Mouse (Mus musculus): Measurements from ENCODE around the gene Nr3c2. TPM values are rescaled to one million over a fixed set of nuclear protein-coding genes. Genes with fewer than 3 reads are reported as not detected.

Gene Nr3c2
- polyA plus RNA-seq, 1 experiment from 2014 or later, result 1.2 TPM

- H3K9ac ChIP-seq (ENCODE audit: low read length), result no peak overlapping the region
- H3K27ac ChIP-seq (ENCODE audit: low read depth, low read length), result no peak overlapping the region
- no peaks in the 10 kb centered on the region for H3K4me1 ChIP-seq (ENCODE audit: control insufficient read depth, insufficient read depth, low read length)
- no peak overlapping the region for H3K4me2 ChIP-seq
- WGBS, result 87% methylated on average over 4 of the region's 4 CpGs
- no peak for DNase-seq (ENCODE audit: low spot score, missing footprints)
- H3K27me3 ChIP-seq (ENCODE audit: control insufficient read depth, insufficient read depth, low read length), result no peaks in the 10 kb centered on the region
- ATAC-seq (ENCODE audit: low FRiP score), result no peak
- no peaks in the 10 kb centered on the region for H3K9me3 ChIP-seq (ENCODE audit: control insufficient read depth, low read length)
- no peak overlapping the region for H3K4me3 ChIP-seq (ENCODE audit: low read depth, low read length)
- H3K36me3 ChIP-seq (ENCODE audit: control insufficient read depth, insufficient read depth, low read length), result no peaks in the 10 kb centered on the region
Measured at GRCm38 (mm10) chr8:77188298-77188697, 289.1 kb downstream of the Nr3c2 start.

GRCm38 (mm10) chr8:77189318-77189717 lies 290.1 kb downstream of the Nr3c2 start:
- ATAC-seq (ENCODE audit: low FRiP score) (no peak), DNase-seq (ENCODE audit: low spot score, missing footprints) (no peak)
- Histone ChIP-seq H3K9ac (ENCODE audit: low read length) (no peak overlapping the region), H3K27me3 (ENCODE audit: control insufficient read depth, insufficient read depth, low read length) (no peaks in the 10 kb centered on the region), H3K4me1 (ENCODE audit: control insufficient read depth, insufficient read depth, low read length) (no peaks in the 10 kb centered on the region), H3K4me2 (no peak overlapping the region), H3K36me3 (ENCODE audit: control insufficient read depth, insufficient read depth, low read length) (no peaks in the 10 kb centered on the region), H3K4me3 (ENCODE audit: low read depth, low read length) (no peak overlapping the region), H3K9me3 (ENCODE audit: control insufficient read depth, low read length) (no peaks in the 10 kb centered on the region), H3K27ac (ENCODE audit: low read depth, low read length) (no peak overlapping the region)
- WGBS, result 89% methylated on average over 9 of the region's 9 CpGs

- no peak for ATAC-seq (ENCODE audit: low FRiP score)
- no peak for DNase-seq (ENCODE audit: low spot score, missing footprints)
- no peaks in the 10 kb centered on the region for H3K36me3 ChIP-seq (ENCODE audit: control insufficient read depth, insufficient read depth, low read length)
- H3K9me3 ChIP-seq (ENCODE audit: control insufficient read depth, low read length), result no peaks in the 10 kb centered on the region
- H3K27me3 ChIP-seq (ENCODE audit: control insufficient read depth, insufficient read depth, low read length), result no peaks in the 10 kb centered on the region
- no peak overlapping the region for H3K4me3 ChIP-seq (ENCODE audit: low read depth, low read length)
- no peak overlapping the region for H3K9ac ChIP-seq (ENCODE audit: low read length)
- no peak overlapping the region for H3K4me2 ChIP-seq
- 84% methylated on average over 3 of the region's 3 CpGs for WGBS
- no peak overlapping the region for H3K27ac ChIP-seq (ENCODE audit: low read depth, low read length)
- no peaks in the 10 kb centered on the region for H3K4me1 ChIP-seq (ENCODE audit: control insufficient read depth, insufficient read depth, low read length)
Measured at GRCm38 (mm10) chr8:77190393-77190792, 291.2 kb downstream of the Nr3c2 start.

- H3K4me2 ChIP-seq, result no peak overlapping the region
- WGBS, result 94% methylated on average over 3 of the region's 3 CpGs
- ATAC-seq (ENCODE audit: low FRiP score), result no peak
Measured at GRCm38 (mm10) chr8:77209297-77209696, 310.1 kb downstream of the Nr3c2 start.

GRCm38 (mm10) chr8:77213893-77214464 lies 314.7 kb downstream of the Nr3c2 start:
- no peak for ATAC-seq (ENCODE audit: low FRiP score)
- no peak overlapping the region for H3K4me2 ChIP-seq
- H3K36me3 ChIP-seq (ENCODE audit: control insufficient read depth, insufficient read depth, low read length), result no peaks in the 10 kb centered on the region
- H3K4me1 ChIP-seq (ENCODE audit: control insufficient read depth, insufficient read depth, low read length), result no peaks in the 10 kb centered on the region
- H3K27ac ChIP-seq (ENCODE audit: low read depth, low read length), result no peak overlapping the region
- no peaks in the 10 kb centered on the region for H3K9me3 ChIP-seq (ENCODE audit: control insufficient read depth, low read length)
- H3K4me3 ChIP-seq (ENCODE audit: low read depth, low read length), result no peak overlapping the region
- 77% methylated on average over 3 of the region's 3 CpGs for WGBS
- no peak overlapping the region for H3K9ac ChIP-seq (ENCODE audit: low read length)
- no peak for DNase-seq (ENCODE audit: low spot score, missing footprints)
- H3K27me3 ChIP-seq (ENCODE audit: control insufficient read depth, insufficient read depth, low read length), result no peaks in the 10 kb centered on the region

More at GRCm38 (mm10) chr8:77209297-77209696, 310.1 kb downstream of the Nr3c2 start:
- Histone ChIP-seq H3K4me3 (ENCODE audit: low read depth, low read length) (no peak overlapping the region), H3K27ac (ENCODE audit: low read depth, low read length) (no peak overlapping the region), H3K27me3 (ENCODE audit: control insufficient read depth, insufficient read depth, low read length) (no peaks in the 10 kb centered on the region), H3K9ac (ENCODE audit: low read length) (no peak overlapping the region), H3K9me3 (ENCODE audit: control insufficient read depth, low read length) (no peaks in the 10 kb centered on the region), H3K4me1 (ENCODE audit: control insufficient read depth, insufficient read depth, low read length) (no peaks in the 10 kb centered on the region), H3K36me3 (ENCODE audit: control insufficient read depth, insufficient read depth, low read length) (no peaks in the 10 kb centered on the region)
- no peak for DNase-seq (ENCODE audit: low spot score, missing footprints)

GRCm38 (mm10) chr8:77214665-77215064 lies 315.4 kb downstream of the Nr3c2 start:
- DNase-seq (ENCODE audit: low spot score, missing footprints), result no peak
- no peak for ATAC-seq (ENCODE audit: low FRiP score)
- WGBS, result 93% methylated on average over 8 of the region's 8 CpGs

GRCm38 (mm10) chr8:77215191-77215590 lies 315.9 kb downstream of the Nr3c2 start:
- no peak overlapping the region for H3K9ac ChIP-seq (ENCODE audit: low read length)
- H3K4me1 ChIP-seq (ENCODE audit: control insufficient read depth, insufficient read depth, low read length), result no peaks in the 10 kb centered on the region
- H3K4me2 ChIP-seq, result no peak overlapping the region
- H3K4me3 ChIP-seq (ENCODE audit: low read depth, low read length), result no peak overlapping the region
- H3K36me3 ChIP-seq (ENCODE audit: control insufficient read depth, insufficient read depth, low read length), result no peaks in the 10 kb centered on the region
- DNase-seq (ENCODE audit: low spot score, missing footprints) (no peak), ATAC-seq (ENCODE audit: low FRiP score) (no peak)
- 97% methylated on average over 6 of the region's 6 CpGs for WGBS
- H3K27ac ChIP-seq (ENCODE audit: low read depth, low read length), result no peak overlapping the region
- no peaks in the 10 kb centered on the region for H3K27me3 ChIP-seq (ENCODE audit: control insufficient read depth, insufficient read depth, low read length)
- no peaks in the 10 kb centered on the region for H3K9me3 ChIP-seq (ENCODE audit: control insufficient read depth, low read length)

More at GRCm38 (mm10) chr8:77214665-77215064, 315.4 kb downstream of the Nr3c2 start:
- Histone ChIP-seq H3K4me3 (ENCODE audit: low read depth, low read length) (no peak overlapping the region), H3K4me1 (ENCODE audit: control insufficient read depth, insufficient read depth, low read length) (no peaks in the 10 kb centered on the region), H3K9me3 (ENCODE audit: control insufficient read depth, low read length) (no peaks in the 10 kb centered on the region), H3K4me2 (no peak overlapping the region), H3K27ac (ENCODE audit: low read depth, low read length) (no peak overlapping the region), H3K9ac (ENCODE audit: low read length) (no peak overlapping the region), H3K27me3 (ENCODE audit: control insufficient read depth, insufficient read depth, low read length) (no peaks in the 10 kb centered on the region), H3K36me3 (ENCODE audit: control insufficient read depth, insufficient read depth, low read length) (no peaks in the 10 kb centered on the region)

GRCm38 (mm10) chr8:77223123-77223522 lies 323.9 kb downstream of the Nr3c2 start:
- Histone ChIP-seq H3K27ac (ENCODE audit: low read depth, low read length) (no peak overlapping the region), H3K36me3 (ENCODE audit: control insufficient read depth, insufficient read depth, low read length) (no peaks in the 10 kb centered on the region), H3K4me1 (ENCODE audit: control insufficient read depth, insufficient read depth, low read length) (no peaks in the 10 kb centered on the region), H3K4me2 (no peak overlapping the region), H3K9me3 (ENCODE audit: control insufficient read depth, low read length) (no peaks in the 10 kb centered on the region), H3K27me3 (ENCODE audit: control insufficient read depth, insufficient read depth, low read length) (no peaks in the 10 kb centered on the region), H3K4me3 (ENCODE audit: low read depth, low read length) (no peak overlapping the region), H3K9ac (ENCODE audit: low read length) (no peak overlapping the region)
- DNase-seq (ENCODE audit: low spot score, missing footprints), result no peak
- no peak for ATAC-seq (ENCODE audit: low FRiP score)
- WGBS, result 76% methylated on average over 4 of the region's 4 CpGs

GRCm38 (mm10) chr8:77227742-77228141 lies 328.5 kb downstream of the Nr3c2 start:
- Histone ChIP-seq H3K9me3 (ENCODE audit: control insufficient read depth, low read length) (no peaks in the 10 kb centered on the region), H3K27me3 (ENCODE audit: control insufficient read depth, insufficient read depth, low read length) (no peaks in the 10 kb centered on the region), H3K36me3 (ENCODE audit: control insufficient read depth, insufficient read depth, low read length) (no peaks in the 10 kb centered on the region), H3K4me3 (ENCODE audit: low read depth, low read length) (no peak overlapping the region), H3K4me2 (no peak overlapping the region), H3K9ac (ENCODE audit: low read length) (no peak overlapping the region), H3K27ac (ENCODE audit: low read depth, low read length) (no peak overlapping the region), H3K4me1 (ENCODE audit: control insufficient read depth, insufficient read depth, low read length) (no peaks in the 10 kb centered on the region)
- WGBS, result 92% methylated on average over 5 of the region's 5 CpGs
- ATAC-seq (ENCODE audit: low FRiP score) (no peak), DNase-seq (ENCODE audit: low spot score, missing footprints) (no peak)

Measured in midbrain, embryonic 11.5 days (tissue).